Mouse (Mus musculus) CD4-positive helper T cell, adult 2 months (primary cell): ENCODE measurements around the gene Anks1.

ENCODE experiments used
- DNase-seq: peaks from one replicate; pipeline ENCODE4 v3.0.0-alpha.2; 2012; ENCODE audit warnings: low read depth, missing footprints, low spot score

Anks1 gene

GRCm38 (mm10) chr17:27908888-27909621 lies at the start of gene Anks1:
Gene Anks1 (plus strand): TSS chr17:27909306.
- DNase-seq = peak; percentile 93

GRCm38 (mm10) chr17:27865461-27865860 lies 43.6 kb upstream of the Anks1 start:
- DNase-seq = no peak

- DNase-seq = no peak
These were observed 42.4 kb upstream of the Anks1 start for GRCm38 (mm10) chr17:27866737-27867136.

GRCm38 (mm10) chr17:27871851-27872250 lies 37.3 kb upstream of the Anks1 start:
- no peak for DNase-seq

- DNase-seq = no peak
These were observed 35.5 kb upstream of the Anks1 start for GRCm38 (mm10) chr17:27873583-27873982.

GRCm38 (mm10) chr17:27874510-27874909 lies 34.6 kb upstream of the Anks1 start:
- no peak for DNase-seq

GRCm38 (mm10) chr17:27881518-27881917 lies 27.6 kb upstream of the Anks1 start:
- no peak for DNase-seq

GRCm38 (mm10) chr17:27883129-27883528 lies 26.0 kb upstream of the Anks1 start:
- no peak for DNase-seq

- no peak for DNase-seq
These were observed 25.1 kb upstream of the Anks1 start for GRCm38 (mm10) chr17:27883994-27884393.

GRCm38 (mm10) chr17:27886499-27887210 lies 22.5 kb upstream of the Anks1 start:
- DNase-seq = no peak

GRCm38 (mm10) chr17:27907512-27908205 lies 1.4 kb upstream of the Anks1 start:
- peak; percentile 91 for DNase-seq

GRCm38 (mm10) chr17:27908206-27908887 lies 759 bp upstream of the Anks1 start:
- DNase-seq = peak; percentile 79

GRCm38 (mm10) chr17:27909622-27910500 lies 755 bp downstream of the Anks1 start, which contains the start of gene Taf11:
Gene Taf11 (minus strand): TSS chr17:27909844.
- peak; percentile 78 for DNase-seq

- no peak for DNase-seq
These were observed 2.3 kb downstream of the Anks1 start for GRCm38 (mm10) chr17:27911371-27911770.

- no peak for DNase-seq
These were observed 5.6 kb downstream of the Anks1 start for GRCm38 (mm10) chr17:27914742-27915141.

- DNase-seq = no peak
These were observed 7.3 kb downstream of the Anks1 start for GRCm38 (mm10) chr17:27916366-27916765.

GRCm38 (mm10) chr17:27920676-27921075 lies 11.6 kb downstream of the Anks1 start:
- no peak for DNase-seq

GRCm38 (mm10) chr17:27922174-27922712 lies 13.1 kb downstream of the Anks1 start:
- DNase-seq = no peak

GRCm38 (mm10) chr17:27925054-27925453 lies 15.9 kb downstream of the Anks1 start:
- DNase-seq = no peak

GRCm38 (mm10) chr17:27925504-27925903 lies 16.4 kb downstream of the Anks1 start:
- no peak for DNase-seq
